In genomic region chr14:99472111-99472510, GRCm38 (mm10) we compare ENCODE assay signal across 16 mouse cellular contexts.
A peak's percentile ranks its signal among the peaks of the same experiment; 100 is the strongest.
DNase-seq lines count a peak whose midpoint lies in the region; ATAC-seq and TF ChIP-seq lines count a peak whose summit lies in the region.
"Had no signal": no experiment of that assay in that cellular context is flagged by ENCODE, and none has a peak within 500 bp of the region (broad histone marks: within the 10 kb centered on the region; RNA-seq: fewer than 3 reads in every experiment).

No protein-coding gene starts in this region.

- no peaks in the 10 kb centered on the region for H3K27me3 ChIP-seq in hindbrain, postnatal 0 days (ENCODE audit: insufficient read depth, low read length)
- no peaks in the 10 kb centered on the region for H3K27me3 ChIP-seq in hindbrain, embryonic 11.5 days (ENCODE audit: control insufficient read depth, insufficient read depth, low read length)
- H3K27me3 ChIP-seq in midbrain, embryonic 14.5 days (ENCODE audit: control insufficient read depth, insufficient read depth, low read length) = no peaks in the 10 kb centered on the region
- H3K27me3 ChIP-seq in intestine, embryonic 16.5 days (replicated peaks; ENCODE audit: control insufficient read depth, insufficient read depth, low read length) = no peaks in the 10 kb centered on the region
- H3K27me3 ChIP-seq: hindbrain, embryonic 12.5 days; midbrain, embryonic 13.5 days had no signal

- 81% methylated on average over 2 of the region's 2 CpGs for WGBS in hindbrain, postnatal 0 days
- 87% methylated on average over 2 of the region's 2 CpGs for WGBS in hindbrain, embryonic 11.5 days
- 94% methylated on average over 2 of the region's 2 CpGs for WGBS in midbrain, embryonic 14.5 days
- 74% methylated on average over 2 of the region's 2 CpGs for WGBS in intestine, embryonic 16.5 days

- H3K4me2 ChIP-seq in hindbrain, postnatal 0 days (ENCODE audit: low read depth, low read length) = no peak overlapping the region
- H3K4me2 ChIP-seq in hindbrain, embryonic 11.5 days (replicated peaks; ENCODE audit: low read depth, low read length) = no peak overlapping the region
- H3K4me2 ChIP-seq in midbrain, embryonic 14.5 days (ENCODE audit: low read length) = no peak overlapping the region
- no peak overlapping the region for H3K4me2 ChIP-seq in intestine, embryonic 16.5 days (ENCODE audit: low read depth, low read length)
- H3K4me2 ChIP-seq: hindbrain, embryonic 12.5 days; midbrain, embryonic 13.5 days had no signal

- H3K9ac ChIP-seq in hindbrain, postnatal 0 days (replicated peaks; ENCODE audit: low read length) = no peak overlapping the region
- no peak overlapping the region for H3K9ac ChIP-seq in hindbrain, embryonic 11.5 days (ENCODE audit: low read depth, low read length)
- H3K9ac ChIP-seq in midbrain, embryonic 14.5 days (replicated peaks; ENCODE audit: low read length) = no peak overlapping the region
- H3K9ac ChIP-seq in intestine, embryonic 16.5 days (ENCODE audit: low read depth, low read length) = no peak overlapping the region
- H3K9ac ChIP-seq: hindbrain, embryonic 12.5 days; midbrain, embryonic 13.5 days had no signal

- H3K36me3 ChIP-seq in hindbrain, postnatal 0 days (ENCODE audit: insufficient read depth, low read length) = no peaks in the 10 kb centered on the region
- no peaks in the 10 kb centered on the region for H3K36me3 ChIP-seq in hindbrain, embryonic 11.5 days (ENCODE audit: control insufficient read depth, insufficient read depth, low read length)
- no peaks in the 10 kb centered on the region for H3K36me3 ChIP-seq in midbrain, embryonic 14.5 days (ENCODE audit: control insufficient read depth, insufficient read depth, low read length)
- H3K36me3 ChIP-seq in intestine, embryonic 16.5 days (ENCODE audit: control insufficient read depth, insufficient read depth, low read length) = no peaks in the 10 kb centered on the region
- H3K36me3 ChIP-seq: hindbrain, embryonic 12.5 days; midbrain, embryonic 13.5 days had no signal

- no peaks in the 10 kb centered on the region for H3K9me3 ChIP-seq in hindbrain, postnatal 0 days (ENCODE audit: low read length)
- H3K9me3 ChIP-seq in hindbrain, embryonic 11.5 days (ENCODE audit: control insufficient read depth, low read length) = no peaks in the 10 kb centered on the region
- no peaks in the 10 kb centered on the region for H3K9me3 ChIP-seq in midbrain, embryonic 14.5 days (ENCODE audit: control insufficient read depth, low read length)
- H3K9me3 ChIP-seq in intestine, embryonic 16.5 days (ENCODE audit: control insufficient read depth, low read length) = no peaks in the 10 kb centered on the region
- H3K9me3 ChIP-seq: hindbrain, embryonic 12.5 days; midbrain, embryonic 13.5 days had no signal

- H3K27ac ChIP-seq in hindbrain, postnatal 0 days = no peak overlapping the region
- H3K27ac ChIP-seq in hindbrain, embryonic 11.5 days (ENCODE audit: low read depth, low read length) = no peak overlapping the region
- no peak overlapping the region for H3K27ac ChIP-seq in midbrain, embryonic 14.5 days (replicated peaks; ENCODE audit: low read depth, low read length)
- H3K27ac ChIP-seq in intestine, embryonic 16.5 days (ENCODE audit: low read length) = no peak overlapping the region
- H3K27ac ChIP-seq: hindbrain, embryonic 12.5 days; macrophage; midbrain, embryonic 13.5 days had no signal

- H3K4me1 ChIP-seq in hindbrain, postnatal 0 days (ENCODE audit: insufficient read depth, low read length) = no peaks in the 10 kb centered on the region
- no peaks in the 10 kb centered on the region for H3K4me1 ChIP-seq in hindbrain, embryonic 11.5 days (replicated peaks; ENCODE audit: control insufficient read depth, insufficient read depth, low read length)
- no peaks in the 10 kb centered on the region for H3K4me1 ChIP-seq in midbrain, embryonic 14.5 days (ENCODE audit: control insufficient read depth, insufficient read depth, low read length)
- no peaks in the 10 kb centered on the region for H3K4me1 ChIP-seq in intestine, embryonic 16.5 days (ENCODE audit: control insufficient read depth, insufficient read depth, low read length)
- H3K4me1 ChIP-seq: hindbrain, embryonic 12.5 days; midbrain, embryonic 13.5 days had no signal

- no peak for TF ChIP-seq CTCF in hindbrain, postnatal 0 days (IDR thresholded peaks at IDR 0.05; ENCODE audit: low read depth)

- no peak for ATAC-seq in hindbrain, postnatal 0 days
- ATAC-seq in hindbrain, embryonic 11.5 days (ENCODE audit: low FRiP score) = no peak
- ATAC-seq in midbrain, embryonic 14.5 days (ENCODE audit: low FRiP score, low TSS enrichment) = no peak
- no peak for ATAC-seq in intestine, embryonic 16.5 days
- ATAC-seq: midbrain, embryonic 13.5 days had no signal

- DNase-seq in hindbrain, postnatal 0 days (ENCODE audit: low spot score) = peak; percentile 4
- DNase-seq in hindbrain, embryonic 11.5 days (ENCODE audit: low spot score) = no peak
- DNase-seq in adrenal gland, postnatal 10 days = peak; percentile 53
- peak; percentile 61 for DNase-seq in fat pad, adult 2 months (ENCODE audit: extremely low read depth, low read depth, low spot score)
- DNase-seq in lung, postnatal 36 days = peak; percentile 50
- no peak for DNase-seq in midbrain, embryonic 14.5 days
- DNase-seq: cerebellum, adult 9-11 months; gastrocnemius, postnatal 10 days; kidney, postnatal 4 days; liver; right cerebral cortex, postnatal 4 days had no signal

- no peak overlapping the region for H3K4me3 ChIP-seq in hindbrain, postnatal 0 days (ENCODE audit: low read length)
- no peak overlapping the region for H3K4me3 ChIP-seq in hindbrain, embryonic 11.5 days (ENCODE audit: low read depth, low read length)
- H3K4me3 ChIP-seq in midbrain, embryonic 14.5 days (replicated peaks; ENCODE audit: low read depth, low read length) = no peak overlapping the region
- H3K4me3 ChIP-seq in intestine, embryonic 16.5 days (ENCODE audit: low read length) = no peak overlapping the region
- H3K4me3 ChIP-seq: erythroblast, embryonic 14.5 days; hindbrain, embryonic 12.5 days; midbrain, embryonic 13.5 days had no signal

Comparison
In these comparisons a context has a peak if more than half of its experiments do, and no peak if none do; other contexts are left out.
1. DNase-seq: peak in hindbrain, postnatal 0 days (single experiment), adrenal gland, postnatal 10 days (single experiment), fat pad, adult 2 months (single experiment) and lung, postnatal 36 days (single experiment); none in hindbrain, embryonic 11.5 days (single experiment) and midbrain, embryonic 14.5 days (single experiment).